Mouse (Mus musculus) thymus, postnatal 0 days (tissue): ENCODE measurements around the gene Ngdn. TPM values are rescaled to one million over a fixed set of nuclear protein-coding genes. Genes with fewer than 3 reads are reported as not detected.

Experiments used
- DNase-seq: peaks from one replicate; pipeline ENCODE4 v3.0.0-alpha.2; 2015; ENCODE audit warnings: low spot score
- microRNA counts: library from miRNA; unstranded; fragments of <30 nt; microRNA quantifications from one replicate; lab custom pipeline; 2015
- microRNA-seq: library from miRNA; unstranded; fragments of <30 nt; microRNA quantifications from one replicate; pipeline ENCODE4, GENCODE M21; 2016; ENCODE audit warnings: borderline number of aligned reads
- polyA plus RNA-seq: library from polyadenylated mRNA; unstranded; fragments of >200 nt; fragmentation: Nextera tagmentation; extraction: Ambion mirVana; gene quantifications from 2 replicates; pipeline ENCODE4 v1.2.1, GENCODE M21; 2015

The Ngdn gene
- polyA plus RNA-seq, 1 experiment from 2014 or later = 128 TPM

DNA sequence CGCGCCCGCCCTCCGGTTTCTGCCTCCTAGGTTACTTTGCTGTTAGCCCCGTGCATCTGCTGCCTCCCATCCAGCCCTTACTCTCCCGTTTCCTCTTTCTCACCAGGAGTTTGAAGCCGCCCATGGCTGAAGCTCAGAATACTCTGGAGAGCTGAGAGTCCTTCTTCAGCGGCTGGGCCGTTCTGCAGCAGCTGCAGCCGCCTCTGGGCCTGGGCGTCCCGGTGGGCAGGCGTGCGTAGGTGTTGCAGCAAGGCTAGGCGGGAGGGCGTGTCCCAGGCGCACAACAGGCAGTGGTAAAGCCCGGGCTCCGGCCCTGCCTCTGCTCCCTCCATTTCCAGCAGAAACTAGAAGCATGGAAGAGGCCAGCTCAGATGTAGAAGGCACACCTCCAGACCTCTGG is 56.5 kb downstream of the Ngdn start:
- no peak for DNase-seq

MicroRNAs encoded within 50 kb of the gene (microRNA counts, 519-probe panel; counts per million panel counts)
- microRNA mmu-miR-208b (lab: Ali Mortazavi, UCI) = 473 counts per million, percentile 71 among the panel's probes with 10 or more counts

Small RNAs within 50 kb of the gene (microRNA-seq; reads per million reads assigned to microRNA genes)
- gene Mir208b = 25.0 reads per million, percentile 30 among the genes with 10 or more reads in this experiment

Other genes starting within 250 kb of the Ngdn start
- gene Slc7a8, start 233.5 kb upstream of the Ngdn start, polyA plus RNA-seq = 0.94 and 1.2 TPM in 2 replicates
- not detected in 2 replicates for gene Rnf212b, start 201.3 kb upstream of the Ngdn start, polyA plus RNA-seq
- gene Homez, start 144.5 kb upstream of the Ngdn start, polyA plus RNA-seq = 7.2 and 8.8 TPM in 2 replicates
- gene Ppp1r3e, start 137.9 kb upstream of the Ngdn start, polyA plus RNA-seq = 1.8 and 2.2 TPM in 2 replicates
- 1.5 and 1.7 TPM in 2 replicates for gene Bcl2l2, start 132.1 kb upstream of the Ngdn start, polyA plus RNA-seq
- 1.2 TPM in 1 of 2 replicates, not detected in the other for gene Gm20521, start 132.0 kb upstream of the Ngdn start, polyA plus RNA-seq
- gene Pabpn1, start 123.0 kb upstream of the Ngdn start, polyA plus RNA-seq = 91.7 and 109 TPM in 2 replicates
- 4.1 and 4.3 TPM in 2 replicates for gene Slc22a17, start 102.3 kb upstream of the Ngdn start, polyA plus RNA-seq
- gene Efs, start 89.3 kb upstream of the Ngdn start, polyA plus RNA-seq = 8.2 and 9.2 TPM in 2 replicates
- gene Il25, start 82.8 kb upstream of the Ngdn start, polyA plus RNA-seq = not detected in 2 replicates
- gene Cmtm5, start 79.2 kb upstream of the Ngdn start, polyA plus RNA-seq = 0.22 TPM in 1 of 2 replicates, not detected in the other
- gene Myh6, start 48.5 kb upstream of the Ngdn start, polyA plus RNA-seq = 0.34 and 0.35 TPM in 2 replicates
- not detected in 2 replicates for gene Gm17428, start 38.5 kb upstream of the Ngdn start, polyA plus RNA-seq
- gene Myh7, start 20.8 kb upstream of the Ngdn start, polyA plus RNA-seq = 0.49 and 0.55 TPM in 2 replicates
- 1.1 and 1.5 TPM in 2 replicates for gene Zfhx2, start 76.9 kb downstream of the Ngdn start, polyA plus RNA-seq
- 9.8 and 10.3 TPM in 2 replicates for gene Thtpa, start 79.3 kb downstream of the Ngdn start, polyA plus RNA-seq
- 32.0 and 38.3 TPM in 2 replicates for gene Ap1g2, start 91.1 kb downstream of the Ngdn start, polyA plus RNA-seq
- 0.09 TPM in 2 replicates for gene Jph4, start 101.5 kb downstream of the Ngdn start, polyA plus RNA-seq
- 0.26 and 0.69 TPM in 2 replicates for gene Dhrs2, start 206.6 kb downstream of the Ngdn start, polyA plus RNA-seq